Mouse (Mus musculus) liver, embryonic 11.5 days (tissue): Measurements from ENCODE around the gene Setx. TPM values are rescaled to one million over a fixed set of nuclear protein-coding genes. Genes with fewer than 3 reads are reported as not detected.
A peak's percentile ranks its signal among the peaks of the same experiment; 100 is the strongest.

Source experiments
- ATAC-seq: fragments of 200-750 bp; cut with Nextera tagmentation; replicated peaks from 2 replicates; pipeline ENCODE4 v1.8.0; 2017; ENCODE audit warnings: moderate number of reproducible peaks, mild to moderate bottlenecking, moderate TSS enrichment, moderate library complexity; ENCODE audit not compliant: low FRiP score
- DNase-seq: peaks from one replicate; pipeline ENCODE4 v3.0.0-alpha.2; 2017; ENCODE audit warnings: low spot score
- H3K27ac ChIP-seq: fragments of 300-500 bp; sonication (generic); 2 replicates; pipeline ENCODE4 v1.5.1; 2014; ENCODE audit warnings: mild to moderate bottlenecking, low read depth, low read length, control low read depth
- H3K27me3 ChIP-seq: fragments of 300-500 bp; sonication (generic); replicated peaks from 2 replicates; pipeline ENCODE4 v1.6.1; 2014; ENCODE audit warnings: low read length, mixed read lengths; ENCODE audit not compliant: control insufficient read depth, insufficient read depth
- H3K36me3 ChIP-seq: fragments of 300-500 bp; sonication (generic); 2 replicates; pipeline ENCODE4 v1.6.1; 2014; ENCODE audit warnings: mild to moderate bottlenecking, low read length, moderate library complexity, mixed read lengths; ENCODE audit not compliant: control insufficient read depth, insufficient read depth
- H3K4me1 ChIP-seq: fragments of 300-500 bp; sonication (generic); replicated peaks from 2 replicates; pipeline ENCODE4 v1.6.1; 2014; ENCODE audit warnings: low read length, mixed read lengths; ENCODE audit not compliant: control insufficient read depth, insufficient read depth
- H3K4me2 ChIP-seq: fragments of 300-500 bp; sonication (generic); 2 replicates; pipeline ENCODE4 v1.6.1; 2014; ENCODE audit warnings: mild to moderate bottlenecking, control low read depth, moderate library complexity
- H3K4me3 ChIP-seq: fragments of 300-500 bp; sonication (generic); 2 replicates; pipeline ENCODE4 v1.5.1; 2014; ENCODE audit warnings: low read depth, low read length, control low read depth
- H3K9ac ChIP-seq: fragments of 300-500 bp; sonication (generic); 2 replicates; pipeline ENCODE4 v1.6.1; 2014; ENCODE audit warnings: low read depth, low read length, control low read depth
- H3K9me3 ChIP-seq: fragments of 300-500 bp; sonication (generic); 2 replicates; pipeline ENCODE4 v1.6.1; 2016; ENCODE audit warnings: low read length, inconsistent platforms, mixed read lengths; ENCODE audit not compliant: control insufficient read depth
- WGBS: fragments of 180-500 bp; shearing (Covaris S2); extraction: QIAGEN DNeasy Blood & Tissue Kit; methylation state at CpG from one replicate; pipeline ENCODE4 v1.1.7; 2014; 5-methylcytosine and 5-hydroxymethylcytosine counted together
- polyA plus RNA-seq: library from polyadenylated mRNA; unstranded; fragments of >200 nt; fragmentation: Nextera tagmentation; extraction: Ambion mirVana; gene quantifications from 2 replicates; pipeline ENCODE4 v1.2.1, GENCODE M21; 2014

Gene Setx
- polyA plus RNA-seq, 1 experiment from 2014 or later: 10.1 TPM

GRCm38 (mm10) chr2:29124571-29124935 lies 572 bp downstream of the Setx start:
- Histone ChIP-seq H3K4me1 (peaks cover 4% of the 10 kb centered on the region; the same call in 1 of the 2 replicates), H3K27ac (no peak overlapping the region), H3K27me3 (no peaks in the 10 kb centered on the region), H3K4me3 (peak overlapping the region; percentile 82), H3K9ac (peak overlapping the region; percentile 55), H3K9me3 (no peaks in the 10 kb centered on the region), H3K4me2 (peak overlapping the region; percentile 87), H3K36me3 (peaks cover 2% of the 10 kb centered on the region; the same call in 1 of the 2 replicates)
- no peak for ATAC-seq
- under 1% methylated on average over 24 of the region's 24 CpGs for WGBS
- no peak for DNase-seq

GRCm38 (mm10) chr2:29124936-29125701 lies 1.1 kb downstream of the Setx start:
- peaks cover 4% of the 10 kb centered on the region; the same call in 1 of the 2 replicates for H3K4me1 ChIP-seq
- H3K27me3 ChIP-seq: no peaks in the 10 kb centered on the region
- no peaks in the 10 kb centered on the region for H3K9me3 ChIP-seq
- DNase-seq (peak; percentile 99), ATAC-seq (peak; percentile 98)
- H3K9ac ChIP-seq: peak overlapping the region; percentile 93
- H3K27ac ChIP-seq: peak overlapping the region; percentile 96
- peak overlapping the region; percentile 82 for H3K4me3 ChIP-seq
- H3K4me2 ChIP-seq: peak overlapping the region; percentile 87
- peaks cover 2% of the 10 kb centered on the region; the same call in 1 of the 2 replicates for H3K36me3 ChIP-seq
- WGBS: under 1% methylated on average over 77 of the region's 81 CpGs

- no peak overlapping the region for H3K27ac ChIP-seq
- no peak overlapping the region for H3K4me3 ChIP-seq
- H3K4me2 ChIP-seq: no peak overlapping the region
- H3K27me3 ChIP-seq: no peaks in the 10 kb centered on the region
- 86% methylated on average over 7 of the region's 7 CpGs for WGBS
- ATAC-seq (no peak), DNase-seq (no peak)
- no peak overlapping the region for H3K9ac ChIP-seq
- peaks cover 4% of the 10 kb centered on the region; the same call in 1 of the 2 replicates for H3K4me1 ChIP-seq
- H3K9me3 ChIP-seq: no peaks in the 10 kb centered on the region
- peaks cover 7% of the 10 kb centered on the region; the same call in 1 of the 2 replicates for H3K36me3 ChIP-seq
Measured at GRCm38 (mm10) chr2:29130118-29130899, 6.3 kb downstream of the Setx start.

- Histone ChIP-seq H3K27me3 (no peaks in the 10 kb centered on the region), H3K27ac (no peak overlapping the region), H3K4me1 (no peaks in the 10 kb centered on the region), H3K36me3 (peaks cover 20% of the 10 kb centered on the region), H3K9ac (no peak overlapping the region), H3K4me3 (no peak overlapping the region), H3K9me3 (no peaks in the 10 kb centered on the region), H3K4me2 (no peak overlapping the region)
- no peak for DNase-seq
- ATAC-seq: no peak
Measured at GRCm38 (mm10) chr2:29135161-29135560, 11.2 kb downstream of the Setx start.

- H3K36me3 ChIP-seq: peaks cover 19% of the 10 kb centered on the region
- DNase-seq: no peak
- 89% methylated on average over 2 of the region's 2 CpGs for WGBS
Measured at GRCm38 (mm10) chr2:29151941-29152340, 28.0 kb downstream of the Setx start.

GRCm38 (mm10) chr2:29168067-29168466 lies 44.1 kb downstream of the Setx start:
- Histone ChIP-seq H3K9me3 (no peaks in the 10 kb centered on the region), H3K27ac (no peak overlapping the region), H3K27me3 (no peaks in the 10 kb centered on the region), H3K4me3 (no peak overlapping the region), H3K4me1 (no peaks in the 10 kb centered on the region), H3K4me2 (no peak overlapping the region), H3K9ac (no peak overlapping the region), H3K36me3 (peaks cover 7% of the 10 kb centered on the region; the same call in 1 of the 2 replicates)
- 86% methylated on average over 5 of the region's 5 CpGs for WGBS
- ATAC-seq (no peak), DNase-seq (no peak)

More at GRCm38 (mm10) chr2:29151941-29152340, 28.0 kb downstream of the Setx start:
- H3K4me1 ChIP-seq: no peaks in the 10 kb centered on the region
- H3K27me3 ChIP-seq: no peaks in the 10 kb centered on the region
- H3K9ac ChIP-seq: no peak overlapping the region
- H3K27ac ChIP-seq: no peak overlapping the region
- H3K4me3 ChIP-seq: no peak overlapping the region
- no peak overlapping the region for H3K4me2 ChIP-seq
- ATAC-seq: no peak
- H3K9me3 ChIP-seq: no peaks in the 10 kb centered on the region

- DNase-seq (no peak), ATAC-seq (no peak)
- no peaks in the 10 kb centered on the region for H3K27me3 ChIP-seq
- no peak overlapping the region for H3K4me2 ChIP-seq
- WGBS: 79% methylated on average over 3 of the region's 3 CpGs
- H3K9ac ChIP-seq: no peak overlapping the region
- peaks cover 22% of the 10 kb centered on the region; the same call in 1 of the 2 replicates for H3K36me3 ChIP-seq
- H3K4me3 ChIP-seq: no peak overlapping the region
- H3K27ac ChIP-seq: no peak overlapping the region
- H3K4me1 ChIP-seq: no peaks in the 10 kb centered on the region
- H3K9me3 ChIP-seq: no peaks in the 10 kb centered on the region
Measured at GRCm38 (mm10) chr2:29174887-29175286, 50.9 kb downstream of the Setx start.

- Histone ChIP-seq H3K4me2 (no peak overlapping the region), H3K27ac (no peak overlapping the region), H3K4me1 (no peaks in the 10 kb centered on the region), H3K9me3 (no peaks in the 10 kb centered on the region), H3K36me3 (peaks cover 18% of the 10 kb centered on the region; the same call in 1 of the 2 replicates), H3K27me3 (no peaks in the 10 kb centered on the region), H3K4me3 (no peak overlapping the region), H3K9ac (no peak overlapping the region)
- 78% methylated on average over 4 of the region's 4 CpGs for WGBS
- ATAC-seq: no peak
- no peak for DNase-seq
Measured at GRCm38 (mm10) chr2:29179810-29180209, 55.8 kb downstream of the Setx start.
